Mouse (Mus musculus) limb, embryonic 12.5 days (tissue): ENCODE data around the gene Lama1. TPM values are rescaled to one million over a fixed set of nuclear protein-coding genes. Genes with fewer than 3 reads are reported as not detected.

ENCODE experiments used
- polyA plus RNA-seq: library from polyadenylated mRNA; unstranded; fragments of >200 nt; fragmentation: Nextera tagmentation; extraction: Ambion mirVana; gene quantifications from 2 replicates; pipeline ENCODE4 v1.2.1, GENCODE M21; 2016

The Lama1 gene
- polyA plus RNA-seq, 1 experiment from 2014 or later = 2.4 TPM

Other genes starting within 250 kb of the Lama1 start
- gene Lrrc30, start 64.5 kb upstream of the Lama1 start, polyA plus RNA-seq = 0.11 TPM in 1 of 2 replicates, not detected in the other